Mouse (Mus musculus): ENCODE measurements at regions not wholly inside any gene's neighbourhood (a gene's known extent, or its start where the extent isn't known, plus 50 kb on each side); places are given as distances from the start of the nearest gene placed in this dataset.

- in situ Hi-C loops (cut with MboI; ENCODE audit: low pct_unique_long_range_greater_than_20kb in 1 of 2, low sequenced_read_pairs in 2 of 2, unreplicated experiment in 1 of 2) = no loop called here
These were observed 53.2 kb downstream of the Gas1 start for GRCm38 (mm10) chr13:60123964-60124363.

GRCm38 (mm10) chr13:60123174-60123587, 54.0 kb downstream of the Gas1 start:
- in situ Hi-C loops (cut with MboI; ENCODE audit: low pct_unique_long_range_greater_than_20kb in 1 of 2, low sequenced_read_pairs in 2 of 2, unreplicated experiment in 1 of 2) = no loop called here

GRCm38 (mm10) chr13:60122341-60123173, 54.6 kb downstream of the Gas1 start:
- in situ Hi-C loops (cut with MboI; ENCODE audit: low pct_unique_long_range_greater_than_20kb in 1 of 2, low sequenced_read_pairs in 2 of 2, unreplicated experiment in 1 of 2) = no loop called here

- in situ Hi-C loops (cut with MboI; ENCODE audit: low pct_unique_long_range_greater_than_20kb in 1 of 2, low sequenced_read_pairs in 2 of 2, unreplicated experiment in 1 of 2) = no loop called here
These were observed 65.7 kb downstream of the Gas1 start for GRCm38 (mm10) chr13:60111465-60111864.

GRCm38 (mm10) chr13:60110079-60110846, 66.9 kb downstream of the Gas1 start:
- in situ Hi-C loops (cut with MboI; ENCODE audit: low pct_unique_long_range_greater_than_20kb in 1 of 2, low sequenced_read_pairs in 2 of 2, unreplicated experiment in 1 of 2) = no loop called here

GRCm38 (mm10) chr13:60105286-60105685, 71.9 kb downstream of the Gas1 start:
- in situ Hi-C loops (cut with MboI; ENCODE audit: low pct_unique_long_range_greater_than_20kb in 1 of 2, low sequenced_read_pairs in 2 of 2, unreplicated experiment in 1 of 2) = no loop called here

GRCm38 (mm10) chr13:60101651-60102050, 75.5 kb downstream of the Gas1 start:
- in situ Hi-C loops (cut with MboI; ENCODE audit: low pct_unique_long_range_greater_than_20kb in 1 of 2, low sequenced_read_pairs in 2 of 2, unreplicated experiment in 1 of 2) = no loop called here

- in situ Hi-C loops (cut with MboI; ENCODE audit: low pct_unique_long_range_greater_than_20kb in 1 of 2, low sequenced_read_pairs in 2 of 2, unreplicated experiment in 1 of 2) = no loop called here
These were observed 76.7 kb downstream of the Gas1 start for GRCm38 (mm10) chr13:60100130-60101112.

- in situ Hi-C loops (cut with MboI; ENCODE audit: low pct_unique_long_range_greater_than_20kb in 1 of 2, low sequenced_read_pairs in 2 of 2, unreplicated experiment in 1 of 2) = no loop called here
These were observed 77.6 kb downstream of the Gas1 start for GRCm38 (mm10) chr13:60099469-60100129.

- in situ Hi-C loops (cut with MboI; ENCODE audit: low pct_unique_long_range_greater_than_20kb in 1 of 2, low sequenced_read_pairs in 2 of 2, unreplicated experiment in 1 of 2) = no loop called here
These were observed 78.8 kb downstream of the Gas1 start for GRCm38 (mm10) chr13:60098394-60098793.

GRCm38 (mm10) chr13:60097776-60098175, 79.4 kb downstream of the Gas1 start:
- in situ Hi-C loops (cut with MboI; ENCODE audit: low pct_unique_long_range_greater_than_20kb in 1 of 2, low sequenced_read_pairs in 2 of 2, unreplicated experiment in 1 of 2) = no loop called here

GRCm38 (mm10) chr13:60086657-60087056, 90.5 kb downstream of the Gas1 start:
- in situ Hi-C loops (cut with MboI; ENCODE audit: low pct_unique_long_range_greater_than_20kb in 1 of 2, low sequenced_read_pairs in 2 of 2, unreplicated experiment in 1 of 2) = no loop called here

GRCm38 (mm10) chr13:60084975-60085374, 92.2 kb downstream of the Gas1 start:
- in situ Hi-C loops (cut with MboI; ENCODE audit: low pct_unique_long_range_greater_than_20kb in 1 of 2, low sequenced_read_pairs in 2 of 2, unreplicated experiment in 1 of 2) = no loop called here

- in situ Hi-C loops (cut with MboI; ENCODE audit: low pct_unique_long_range_greater_than_20kb in 1 of 2, low sequenced_read_pairs in 2 of 2, unreplicated experiment in 1 of 2) = no loop called here
These were observed 92.9 kb downstream of the Gas1 start for GRCm38 (mm10) chr13:60084290-60084689.

- in situ Hi-C loops (cut with MboI; ENCODE audit: low pct_unique_long_range_greater_than_20kb in 1 of 2, low sequenced_read_pairs in 2 of 2, unreplicated experiment in 1 of 2) = no loop called here
These were observed 97.1 kb downstream of the Gas1 start for GRCm38 (mm10) chr13:60080113-60080512.

GRCm38 (mm10) chr13:60078331-60079050, 98.7 kb downstream of the Gas1 start:
- in situ Hi-C loops (cut with MboI; ENCODE audit: low pct_unique_long_range_greater_than_20kb in 1 of 2, low sequenced_read_pairs in 2 of 2, unreplicated experiment in 1 of 2) = no loop called here

GRCm38 (mm10) chr13:60076147-60076800, 100.9 kb downstream of the Gas1 start:
- in situ Hi-C loops (cut with MboI; ENCODE audit: low pct_unique_long_range_greater_than_20kb in 1 of 2, low sequenced_read_pairs in 2 of 2, unreplicated experiment in 1 of 2) = no loop called here

All from mouse embryonic stem cell (cell line).